Mouse (Mus musculus) fibroblast of lung, adult 2 months (primary cell): ENCODE measurements at regions not wholly inside any gene's neighbourhood (a gene's known extent, or its start where the extent isn't known, plus 50 kb on each side); places are given as distances from the start of the nearest gene placed in this dataset.

Source experiments
- DNase-seq: peaks from one replicate; pipeline ENCODE4 v3.0.0-alpha.2; 2011; ENCODE audit warnings: low read depth

- DNase-seq = no peak
These were observed 203.0 kb upstream of the Usp24 start for GRCm38 (mm10) chr4:106112981-106113380.

GRCm38 (mm10) chr4:106113747-106114146 lies 202.3 kb upstream of the Usp24 start:
- no peak for DNase-seq

- DNase-seq = no peak
These were observed 199.4 kb upstream of the Usp24 start for GRCm38 (mm10) chr4:106116611-106117010.

GRCm38 (mm10) chr4:106121306-106121705 lies 194.7 kb upstream of the Usp24 start:
- DNase-seq = no peak

GRCm38 (mm10) chr4:106123038-106123654 lies 192.9 kb upstream of the Usp24 start:
- peak; percentile 79 for DNase-seq

- DNase-seq = no peak
These were observed 188.8 kb upstream of the Usp24 start for GRCm38 (mm10) chr4:106127199-106127598.

GRCm38 (mm10) chr4:106127641-106128040 lies 188.4 kb upstream of the Usp24 start:
- no peak for DNase-seq

GRCm38 (mm10) chr4:106129327-106129726 lies 186.7 kb upstream of the Usp24 start:
- no peak for DNase-seq

GRCm38 (mm10) chr4:106129803-106130202 lies 186.2 kb upstream of the Usp24 start:
- no peak for DNase-seq

- DNase-seq = no peak
These were observed 182.0 kb upstream of the Usp24 start for GRCm38 (mm10) chr4:106133746-106134730.

GRCm38 (mm10) chr4:106142741-106143140 lies 173.3 kb upstream of the Usp24 start:
- no peak for DNase-seq

- no peak for DNase-seq
These were observed 171.5 kb upstream of the Usp24 start for GRCm38 (mm10) chr4:106144351-106145116.

- no peak for DNase-seq
These were observed 169.0 kb upstream of the Usp24 start for GRCm38 (mm10) chr4:106146919-106147460.

GRCm38 (mm10) chr4:106148866-106149265 lies 167.1 kb upstream of the Usp24 start:
- no peak for DNase-seq

- DNase-seq = no peak
These were observed 166.5 kb upstream of the Usp24 start for GRCm38 (mm10) chr4:106149471-106150048.

GRCm38 (mm10) chr4:106150775-106151174 lies 165.2 kb upstream of the Usp24 start:
- no peak for DNase-seq

- DNase-seq = no peak
These were observed 158.4 kb upstream of the Usp24 start for GRCm38 (mm10) chr4:106157451-106158179.

GRCm38 (mm10) chr4:106161592-106161991 lies 154.4 kb upstream of the Usp24 start:
- no peak for DNase-seq

- no peak for DNase-seq
These were observed 153.5 kb upstream of the Usp24 start for GRCm38 (mm10) chr4:106162551-106162950.

GRCm38 (mm10) chr4:106163220-106163619 lies 152.8 kb upstream of the Usp24 start:
- DNase-seq = no peak

GRCm38 (mm10) chr4:106167716-106168115 lies 148.3 kb upstream of the Usp24 start:
- no peak for DNase-seq
